Mouse (Mus musculus): ENCODE data around the gene Hunk.

The Hunk gene

DNA sequence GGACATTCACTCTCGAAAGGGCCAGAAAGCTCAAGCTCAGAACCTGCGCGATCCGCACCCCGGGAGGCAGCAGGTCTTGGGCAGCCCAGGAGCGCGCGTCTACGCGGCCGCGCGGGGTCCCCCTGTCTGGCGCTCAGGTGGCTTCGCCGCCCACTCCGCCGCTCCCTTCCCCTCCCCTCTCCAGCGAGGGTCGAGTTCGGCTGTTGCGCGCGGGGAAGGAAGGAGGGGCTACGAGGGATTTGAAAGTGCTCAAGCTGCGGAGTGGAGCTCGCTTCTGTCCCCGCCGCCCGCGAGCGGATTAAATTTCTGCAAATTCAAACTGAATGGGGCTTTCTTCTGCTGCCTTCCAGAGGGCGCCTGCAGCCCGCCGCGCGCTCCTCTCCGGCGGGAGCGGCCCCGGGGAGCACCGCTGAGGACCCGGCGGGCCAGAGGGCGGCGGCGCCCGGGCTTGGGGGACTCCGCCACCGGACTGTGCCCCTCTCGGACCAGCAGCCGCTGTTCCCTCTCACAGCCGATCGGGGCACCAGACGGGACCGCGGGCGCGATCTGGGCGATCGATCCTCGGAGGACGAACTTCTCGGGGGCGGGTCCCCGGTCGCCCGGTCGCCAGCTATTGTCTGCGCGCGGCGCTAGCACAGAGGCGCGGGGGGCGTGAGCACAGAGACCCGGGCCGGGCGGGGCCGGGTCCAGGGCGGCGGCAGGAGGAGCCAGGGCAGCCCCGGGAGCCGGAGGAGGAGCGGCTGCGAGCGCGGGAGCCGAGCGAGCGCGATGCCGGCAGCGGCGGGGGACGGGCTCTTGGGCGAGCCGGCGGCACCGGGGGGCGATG, at the start of gene Hunk:
Gene Hunk, plus strand, starts transcription at position 326 of the 826 bp plus-strand sequence.
- DNase-seq (ENCODE audit: low spot score) = no peak

DNA sequence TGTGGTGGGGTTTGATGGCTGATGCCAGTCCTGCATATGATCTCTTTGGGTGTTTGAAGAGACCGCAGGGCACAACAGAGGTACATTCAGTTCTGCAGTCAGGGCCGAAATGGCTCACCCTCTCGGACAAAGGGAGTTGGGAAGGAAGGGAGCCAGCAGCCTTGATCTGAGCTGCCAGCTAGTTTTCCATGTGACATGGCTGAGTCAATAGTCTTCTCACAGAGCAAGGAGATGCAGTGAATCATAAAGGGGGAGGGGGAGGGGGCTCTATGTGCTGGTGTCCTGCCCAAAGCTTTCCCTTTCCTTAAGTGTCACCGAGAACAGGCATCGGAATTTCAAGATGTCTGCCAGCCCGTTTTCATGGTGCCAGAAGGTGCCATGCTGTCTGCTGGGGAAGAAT, 46.8 kb upstream of the Hunk start:
- no peak for DNase-seq (ENCODE audit: low spot score)

DNA sequence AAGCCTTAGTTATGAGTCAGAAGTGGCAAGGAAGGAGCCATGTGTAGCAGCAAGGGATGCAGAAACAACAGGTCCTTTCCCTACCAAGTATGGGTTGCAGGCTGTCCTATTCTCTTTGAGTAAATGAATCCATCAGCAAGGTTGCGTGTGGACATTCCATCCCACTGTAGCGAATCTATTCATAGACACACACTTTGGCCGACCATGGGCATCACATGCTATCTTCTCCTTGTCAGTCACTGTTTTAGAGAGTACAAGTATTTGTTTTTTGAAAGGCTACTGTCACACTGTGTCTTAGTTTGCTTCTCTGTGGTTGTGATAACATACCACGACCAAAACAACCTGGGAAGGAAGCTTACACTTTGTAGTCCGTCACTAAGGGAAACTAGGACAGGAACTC, 44.7 kb upstream of the Hunk start:
- DNase-seq (ENCODE audit: low spot score) = no peak

DNA sequence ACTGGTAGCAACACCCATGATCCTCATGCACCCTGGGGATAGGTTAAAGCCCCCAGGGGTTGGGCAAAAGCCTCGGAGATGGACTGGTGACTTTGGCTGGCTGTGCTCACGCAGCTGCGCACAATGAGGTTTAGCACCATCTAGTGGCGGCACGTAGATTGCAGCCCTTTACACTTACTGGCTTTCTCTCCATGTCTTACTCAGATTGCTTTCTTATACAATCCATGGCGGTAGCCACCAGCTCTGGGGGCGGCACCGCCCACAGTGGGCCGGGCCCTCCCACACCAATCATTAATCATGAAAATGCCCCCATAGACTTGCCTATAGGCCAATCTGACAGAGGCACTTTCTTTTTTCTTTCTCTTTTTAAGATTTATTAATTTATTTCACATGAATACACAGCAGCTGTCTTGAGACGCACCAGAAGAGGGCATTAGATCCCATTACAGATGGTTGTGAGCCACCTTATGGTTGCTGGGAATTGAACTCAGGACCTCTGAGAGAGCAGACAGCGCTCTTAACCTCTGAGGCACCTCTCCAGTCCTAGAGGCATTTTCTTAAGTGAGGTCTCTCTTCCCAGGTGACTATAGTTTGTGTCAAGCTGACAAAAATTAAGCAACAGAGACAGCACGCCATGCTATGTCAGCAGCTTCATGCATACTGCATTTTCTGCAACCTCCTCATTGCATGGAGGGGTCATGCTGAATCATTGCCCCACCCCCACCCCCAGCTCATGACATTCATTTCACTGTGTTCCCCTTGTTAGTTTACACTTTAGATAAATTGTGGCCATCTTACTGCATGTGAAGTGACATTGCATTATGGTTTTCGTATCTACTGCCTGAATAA, 35.9 kb upstream of the Hunk start:
- DNase-seq (ENCODE audit: low spot score) = peak; percentile 51

DNA sequence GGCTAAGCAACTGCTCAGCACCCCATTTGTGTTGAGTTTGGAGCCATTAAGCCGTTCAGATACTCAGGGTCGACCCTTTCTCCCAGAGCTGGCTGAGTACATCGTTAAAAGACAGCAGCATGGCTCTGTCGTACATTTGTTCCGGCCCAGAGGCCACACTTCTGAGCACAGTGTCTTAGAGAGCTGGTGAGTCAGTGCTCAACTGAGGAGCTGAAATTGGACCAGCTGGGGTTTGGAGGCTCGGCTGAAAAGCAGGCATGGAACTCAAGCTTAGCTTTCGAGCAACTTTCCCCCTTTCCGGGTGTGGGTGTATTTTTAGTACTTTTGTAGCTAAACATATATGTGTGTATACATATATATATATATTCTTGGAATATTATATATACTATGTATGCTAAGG, 34.1 kb upstream of the Hunk start:
- no peak for DNase-seq (ENCODE audit: low spot score)

DNA sequence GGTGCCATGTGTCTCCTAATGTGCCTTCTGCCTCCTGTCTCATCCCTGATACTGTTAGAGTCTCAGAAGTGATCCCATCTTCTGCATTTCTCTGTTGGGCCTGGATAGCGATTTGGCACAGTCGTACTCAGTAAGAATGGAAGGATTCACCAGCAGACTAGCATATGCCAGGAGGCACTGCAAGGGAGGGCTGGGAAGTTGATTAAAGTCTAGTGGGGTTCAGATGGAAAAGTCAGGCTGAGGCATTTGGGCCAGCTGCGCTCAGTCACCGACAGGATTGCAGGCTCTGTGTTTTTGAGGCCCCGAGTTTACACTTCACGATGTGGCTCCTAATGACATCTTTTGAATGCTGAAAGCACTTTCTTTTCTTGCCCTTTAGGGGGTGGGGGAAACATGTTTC, 33.1 kb upstream of the Hunk start:
- DNase-seq (ENCODE audit: low spot score) = no peak

DNA sequence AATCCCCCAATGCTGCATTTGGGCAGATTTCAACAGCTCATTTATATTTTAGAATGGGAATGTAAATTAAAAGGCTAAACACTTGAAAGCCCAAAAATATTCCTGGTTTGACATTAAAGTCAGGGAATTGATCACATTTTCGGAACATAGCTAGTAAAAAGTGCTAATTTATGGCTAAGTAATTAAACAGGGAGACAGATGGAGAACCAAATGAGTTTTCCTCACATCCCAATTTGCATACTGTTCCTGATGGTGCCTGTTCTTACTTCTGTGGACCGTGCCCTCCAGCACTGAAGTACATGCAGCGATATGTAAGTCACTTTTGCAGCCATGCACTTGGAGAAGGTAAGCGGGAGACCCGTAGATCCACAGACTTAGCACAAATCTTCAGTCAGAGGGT, 32.7 kb upstream of the Hunk start:
- DNase-seq (ENCODE audit: low spot score) = peak; percentile 20

DNA sequence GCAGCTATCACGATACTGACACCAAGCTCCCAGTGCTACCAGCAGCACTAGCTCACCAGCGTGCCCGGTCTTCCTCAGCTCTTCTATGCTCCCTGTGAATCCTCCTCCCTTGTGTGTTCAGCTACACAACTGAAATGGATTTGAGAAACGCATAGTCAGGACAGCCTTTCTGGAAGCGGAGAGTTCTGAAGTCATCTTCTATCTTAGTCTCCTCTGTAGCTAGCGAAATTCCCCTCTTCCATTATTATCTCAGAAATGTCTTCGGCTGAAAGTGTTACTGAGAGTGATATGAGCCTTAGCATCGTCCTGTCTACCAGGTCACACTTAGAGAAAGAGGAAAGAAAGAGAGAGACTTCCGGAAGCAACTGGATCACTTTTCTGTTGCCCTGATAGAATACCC, 26.5 kb upstream of the Hunk start:
- DNase-seq (ENCODE audit: low spot score) = no peak

DNA sequence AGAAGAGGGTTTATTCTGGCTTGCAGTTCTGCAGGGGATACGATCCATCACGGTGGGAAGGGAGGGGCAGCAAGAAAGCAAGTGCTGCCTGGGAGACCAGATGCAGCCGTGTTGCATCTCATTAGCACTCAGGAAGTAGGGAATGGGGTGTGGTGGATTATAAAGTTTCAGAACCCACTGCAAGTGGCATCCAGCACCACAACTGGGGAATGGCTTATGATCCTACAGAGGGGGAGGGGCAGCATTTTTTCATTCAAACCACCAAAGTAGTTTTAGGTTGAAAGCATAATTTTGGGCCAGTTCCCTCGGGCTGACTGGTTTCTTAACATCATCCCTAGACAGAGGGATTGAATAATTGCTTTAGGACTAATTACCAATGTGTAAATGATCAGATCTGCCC, 26.1 kb upstream of the Hunk start:
- no peak for DNase-seq (ENCODE audit: low spot score)

DNA sequence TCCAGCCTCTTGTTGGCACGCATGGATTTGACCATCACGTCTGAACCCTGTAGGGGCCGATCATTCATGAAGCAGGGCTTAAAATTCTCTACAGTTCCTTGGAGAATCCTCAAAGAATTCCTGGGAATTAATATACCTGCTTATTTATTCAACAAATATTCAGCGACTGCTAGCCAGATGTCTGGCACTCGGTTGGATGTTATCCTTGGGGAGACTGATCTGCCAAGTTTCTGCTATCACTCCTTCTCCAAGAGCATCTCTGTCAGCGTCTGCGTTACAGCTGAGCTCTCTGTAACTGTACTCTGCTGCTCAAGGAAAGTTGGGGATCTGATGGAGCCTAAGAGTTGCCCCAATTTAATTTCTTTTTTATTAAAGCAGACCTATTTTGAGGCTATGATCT, 25.5 kb upstream of the Hunk start:
- DNase-seq (ENCODE audit: low spot score) = no peak

DNA sequence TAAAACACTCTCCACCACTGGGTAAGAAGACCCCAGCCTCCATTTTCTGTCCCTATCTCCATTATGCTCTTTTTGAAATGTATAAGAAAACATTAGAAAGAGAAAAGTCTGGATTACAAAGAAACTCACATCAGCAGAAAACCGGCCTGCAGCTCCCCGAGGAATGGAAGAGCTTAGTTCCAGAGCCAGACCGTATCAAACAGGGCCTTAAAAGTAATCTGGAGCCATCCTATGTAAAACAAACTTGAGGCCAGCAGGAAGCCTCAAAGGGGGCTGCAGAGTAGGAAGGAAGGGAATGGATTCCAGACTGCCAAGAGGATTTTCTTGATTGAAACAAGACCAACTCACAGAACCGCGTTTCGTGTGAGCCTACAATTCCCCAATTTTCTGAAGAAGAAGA, 22.9 kb upstream of the Hunk start:
- no peak for DNase-seq (ENCODE audit: low spot score)

DNA sequence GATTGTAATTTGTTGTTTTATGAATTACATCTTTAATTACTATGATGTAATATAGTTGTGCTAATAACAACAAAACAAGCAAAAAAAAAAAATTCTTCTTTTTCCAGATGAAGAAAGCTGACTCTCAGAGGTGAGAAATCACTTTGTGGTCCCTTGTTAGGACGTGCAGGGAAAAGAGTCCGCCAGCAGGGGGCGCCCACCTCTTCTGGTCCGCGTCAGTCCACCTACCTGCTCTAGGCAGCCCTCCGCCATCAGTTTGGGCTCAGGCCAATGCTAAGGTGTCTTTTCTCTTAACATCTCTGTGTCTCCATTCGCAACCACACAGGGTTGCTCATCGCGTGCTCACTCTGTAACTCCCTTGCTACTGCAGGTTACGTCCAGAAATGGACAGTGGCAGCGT, 5.9 kb upstream of the Hunk start:
- DNase-seq (ENCODE audit: low spot score) = no peak

DNA sequence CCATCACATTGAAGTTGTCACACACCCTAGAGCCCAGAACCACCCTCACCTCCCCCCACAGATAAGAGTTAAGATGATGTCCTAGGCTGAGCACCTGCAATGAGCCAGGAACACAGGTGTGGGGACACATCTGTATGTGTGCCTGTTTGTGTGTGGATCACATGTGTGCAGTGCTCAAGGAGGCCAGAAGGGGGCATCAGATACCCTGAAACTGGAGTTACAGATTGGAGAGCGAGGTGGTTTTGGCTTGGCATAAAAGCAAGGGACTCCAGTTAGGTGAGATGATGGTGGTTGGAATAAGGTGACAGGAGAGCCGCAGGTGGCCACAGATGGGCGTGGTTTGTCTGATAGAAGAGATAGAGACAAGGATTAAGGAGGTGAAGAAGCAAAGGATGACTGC, 4.2 kb upstream of the Hunk start:
- DNase-seq (ENCODE audit: low spot score) = no peak

DNA sequence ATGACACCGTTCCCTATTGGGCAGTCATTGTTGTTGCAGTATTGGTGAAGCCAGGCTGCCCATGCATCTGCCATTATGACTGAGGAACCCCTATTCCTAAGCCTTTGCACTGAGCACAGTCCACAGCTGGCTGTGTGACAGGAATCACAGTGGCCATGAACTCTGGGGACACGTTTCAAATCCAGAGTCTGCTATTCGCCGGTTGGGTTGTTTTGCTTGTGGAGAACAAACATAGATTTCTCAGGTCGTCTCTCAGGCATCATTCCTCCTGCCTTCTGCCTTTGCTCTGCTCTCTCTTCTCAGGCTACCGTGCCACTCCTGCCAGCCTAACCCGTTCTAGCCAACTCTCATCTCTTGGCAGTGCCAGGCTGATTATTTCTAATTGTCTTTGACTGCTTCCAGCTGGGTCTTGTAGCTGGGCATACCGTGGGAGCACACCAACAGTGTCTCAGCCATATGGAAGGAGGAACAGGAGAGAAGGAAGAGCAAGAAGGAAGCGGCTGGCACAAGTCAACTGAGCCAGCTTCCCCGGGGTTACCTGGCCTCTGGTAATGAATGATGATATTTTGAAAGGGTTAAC, 3.0 kb upstream of the Hunk start:
- DNase-seq (ENCODE audit: low spot score) = no peak

DNA sequence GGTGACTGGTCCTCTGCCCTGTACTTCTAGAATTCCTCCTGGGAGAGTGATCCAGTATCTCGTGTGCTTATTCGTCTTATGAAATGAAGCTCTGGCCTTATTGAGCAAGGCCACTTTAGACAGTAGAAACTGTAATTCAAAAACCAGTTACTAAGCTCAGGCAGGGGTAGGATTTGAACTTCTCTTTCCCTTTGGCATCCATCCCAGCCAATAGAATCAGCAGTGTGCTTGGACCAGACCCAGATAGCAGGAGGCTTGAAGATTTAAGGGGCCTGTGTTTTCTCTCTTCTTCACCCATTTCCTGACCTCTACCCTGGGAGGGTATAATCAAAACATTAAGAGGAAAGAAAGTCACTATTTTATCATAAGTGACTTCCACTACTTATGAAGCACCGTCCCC, 1.8 kb upstream of the Hunk start:
- DNase-seq (ENCODE audit: low spot score) = no peak

DNA sequence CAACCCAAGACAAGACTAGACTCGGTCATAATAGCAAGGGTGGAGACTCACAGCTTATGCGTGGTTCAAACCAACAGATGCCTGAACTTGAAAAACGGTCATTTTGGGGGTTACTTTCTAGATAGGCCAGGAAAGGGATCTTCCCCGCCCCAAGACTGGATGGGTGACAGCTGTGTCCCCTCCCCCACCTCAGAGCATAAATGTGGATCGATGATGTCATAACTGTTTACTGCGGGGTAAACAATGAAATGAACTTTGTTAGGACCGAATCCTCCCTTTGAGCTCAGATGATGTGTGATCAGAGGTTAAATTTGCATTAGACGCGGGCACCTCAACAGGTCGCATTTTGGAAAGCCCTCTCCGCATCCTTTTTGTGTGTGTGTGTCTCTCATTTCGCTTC, 967 bp upstream of the Hunk start:
- DNase-seq (ENCODE audit: low spot score) = no peak

DNA sequence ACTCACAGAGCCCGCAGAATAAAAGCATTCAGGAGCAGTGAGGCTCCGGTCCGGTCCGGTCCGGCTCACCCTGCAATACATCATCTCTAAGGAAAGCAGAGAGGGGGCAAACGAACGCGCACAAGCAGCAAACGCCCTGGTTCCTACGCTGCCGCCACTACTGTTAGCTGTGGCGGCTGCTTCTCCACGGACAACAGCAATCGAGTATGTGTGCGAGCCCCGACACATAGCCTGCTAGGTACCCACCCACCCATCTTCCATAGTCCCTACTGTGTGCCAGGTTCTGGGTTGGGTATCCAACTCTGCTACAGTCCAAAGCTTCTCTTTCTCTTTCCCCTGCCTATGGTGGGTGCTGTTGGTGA, 506 bp upstream of the Hunk start:
- no peak for DNase-seq (ENCODE audit: low spot score)

DNA sequence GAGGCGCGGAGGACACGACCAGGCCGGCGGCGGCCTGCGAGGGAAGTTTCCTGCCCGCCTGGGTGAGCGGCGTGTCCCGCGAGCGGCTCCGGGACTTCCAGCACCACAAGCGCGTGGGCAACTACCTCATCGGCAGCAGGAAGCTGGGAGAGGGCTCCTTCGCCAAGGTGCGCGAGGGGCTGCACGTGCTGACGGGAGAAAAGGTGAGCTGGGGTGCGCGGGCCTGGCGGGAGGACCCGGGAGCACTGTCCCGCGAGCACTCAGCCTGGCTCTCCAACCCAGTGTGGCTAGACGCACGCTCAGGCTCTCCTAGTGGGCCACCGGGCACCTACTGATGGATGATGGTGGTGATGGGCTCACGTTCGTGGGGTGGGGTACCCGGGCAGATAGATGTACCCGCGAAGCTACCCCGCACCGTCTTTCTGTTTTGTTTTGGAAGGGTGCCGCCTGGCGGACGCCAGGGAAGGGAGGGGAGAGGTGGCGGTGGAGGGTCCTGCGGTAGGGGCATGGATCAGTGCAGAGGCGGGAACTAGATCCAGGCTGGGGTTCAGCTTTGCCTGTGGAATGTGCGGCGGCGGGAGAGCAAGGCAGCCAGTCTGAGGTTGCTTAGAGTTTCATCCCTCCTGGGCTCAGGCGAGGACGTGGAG, 824 bp downstream of the Hunk start:
- no peak for DNase-seq (ENCODE audit: low spot score)

DNA sequence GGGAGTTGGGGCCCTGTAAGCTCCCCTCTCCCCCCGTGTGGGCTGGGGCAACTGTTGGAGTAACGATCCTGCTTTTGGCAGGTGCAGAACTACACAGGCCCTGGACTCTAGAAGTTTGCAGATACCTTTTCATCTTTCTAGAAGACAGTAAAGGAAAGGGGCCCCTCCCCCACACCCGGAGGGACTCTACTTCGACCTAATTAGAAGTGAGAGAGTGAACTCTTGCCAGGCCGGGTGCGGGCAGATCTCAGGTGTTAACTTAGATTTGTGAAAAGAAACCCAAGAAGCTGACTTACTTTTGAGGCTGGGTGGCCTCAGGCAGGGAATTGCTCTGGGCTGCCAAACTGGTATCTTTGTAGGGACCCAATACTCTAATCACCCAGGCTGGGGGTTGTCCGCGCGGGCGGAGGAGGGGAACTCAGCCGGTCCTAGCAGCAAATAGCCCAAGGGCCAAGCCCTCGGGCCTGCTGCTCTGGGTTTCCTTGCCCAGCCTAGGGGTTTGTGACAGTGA, 1.4 kb downstream of the Hunk start:
- no peak for DNase-seq (ENCODE audit: low spot score)

DNA sequence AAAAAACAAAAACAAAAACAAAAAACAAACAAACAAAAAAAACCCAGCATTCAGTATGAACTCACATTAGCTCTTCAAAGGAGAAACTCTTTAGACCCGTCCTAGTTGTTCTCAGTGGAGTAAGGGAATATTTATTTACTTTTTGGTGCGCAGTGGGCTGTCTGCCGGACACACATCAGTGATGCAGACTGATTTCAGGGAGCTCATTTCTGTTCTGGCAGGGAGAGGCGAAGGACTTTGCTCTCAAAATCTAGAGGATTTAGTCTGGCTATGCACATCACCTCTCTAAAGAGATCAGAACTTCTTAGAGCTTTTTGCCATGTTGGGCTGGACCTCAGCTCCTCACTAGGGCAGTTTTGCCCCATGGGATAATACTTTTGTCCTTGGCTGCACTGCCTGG, 2.1 kb downstream of the Hunk start:
- no peak for DNase-seq (ENCODE audit: low spot score)

DNA sequence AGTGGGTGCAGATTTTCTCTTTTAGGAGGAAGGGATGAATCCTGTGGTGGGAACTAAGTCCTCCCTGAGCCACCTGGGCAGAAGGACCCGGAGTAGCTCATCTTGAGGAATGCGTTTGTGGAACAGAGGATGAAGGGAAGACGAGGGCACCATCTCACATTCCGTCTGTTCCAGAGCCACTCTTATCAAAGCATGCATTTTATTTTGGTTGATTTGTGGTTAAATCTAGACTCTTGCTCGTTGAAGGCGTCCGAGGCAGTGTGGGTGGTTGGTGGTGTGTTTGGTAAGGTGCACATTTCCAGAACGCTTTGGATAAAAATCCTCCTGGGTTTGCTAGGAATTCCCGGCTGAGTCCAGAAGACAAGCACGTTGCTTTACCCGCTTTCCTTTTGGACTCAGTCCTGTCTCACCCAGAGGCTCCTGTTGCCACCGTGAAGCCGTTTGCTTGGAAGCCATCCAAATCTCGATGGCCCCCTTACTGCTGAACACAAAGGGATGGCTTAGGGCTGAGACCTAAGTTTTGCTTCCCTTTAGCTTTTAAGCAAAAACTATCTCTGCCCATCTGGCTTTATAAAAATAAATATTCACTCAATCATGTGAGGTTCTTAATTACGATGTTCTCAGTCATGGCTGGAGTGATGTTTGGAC, 3.4 kb downstream of the Hunk start:
- no peak for DNase-seq (ENCODE audit: low spot score)

DNA sequence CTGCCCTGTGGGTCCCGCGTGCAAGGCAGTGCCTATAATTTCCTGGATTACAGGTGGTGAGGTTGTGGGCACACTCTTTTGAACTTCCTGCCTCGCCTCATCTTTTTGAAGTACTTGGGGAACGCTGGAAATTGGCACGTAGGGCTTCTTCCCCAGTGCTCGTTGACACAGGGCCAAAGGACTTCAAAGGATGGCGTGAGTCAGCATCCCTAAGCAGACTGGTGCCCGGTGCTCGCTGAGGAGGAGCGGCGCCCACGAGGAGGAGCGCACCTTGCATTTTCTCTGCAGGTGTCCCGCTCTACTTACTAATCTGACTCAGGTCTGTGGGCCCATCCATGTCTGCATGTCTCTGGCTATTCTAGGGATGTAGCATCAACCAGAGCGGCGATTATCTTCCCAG, 4.9 kb downstream of the Hunk start:
- no peak for DNase-seq (ENCODE audit: low spot score)

All from layer of hippocampus, adult 9-10 months (tissue).